Mouse (Mus musculus): Measurements from ENCODE around the gene Rpa2.
A peak's percentile ranks its signal among the peaks of the same experiment; 100 is the strongest.
"Not testable (repeated sequence)": the region's sequence is repeated elsewhere in the genome, so short reads cannot be mapped to it uniquely, and the experiment has no call there.

Gene Rpa2

DNA sequence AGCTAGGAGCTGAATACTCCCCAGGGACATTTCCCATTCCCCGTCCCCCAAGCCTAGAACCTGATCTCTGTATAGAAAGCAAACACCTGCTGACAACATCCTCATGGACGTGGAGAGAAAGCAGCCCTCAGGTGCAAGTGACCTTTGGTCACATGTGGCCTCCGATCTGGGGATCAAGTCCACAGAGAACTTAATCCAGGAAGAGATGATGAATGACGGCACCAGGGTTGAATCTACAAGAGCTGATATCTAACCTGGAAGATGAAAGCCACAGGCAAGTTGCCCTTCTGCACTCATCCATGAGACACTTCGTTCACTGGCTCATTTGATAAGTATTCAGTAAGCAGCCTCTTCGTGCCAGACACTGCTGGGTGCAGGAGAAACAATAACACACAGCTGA is 5.5 kb upstream of the Rpa2 start:
- no peak for DNase-seq (ENCODE audit: low spot score in 2 of 2)

DNA sequence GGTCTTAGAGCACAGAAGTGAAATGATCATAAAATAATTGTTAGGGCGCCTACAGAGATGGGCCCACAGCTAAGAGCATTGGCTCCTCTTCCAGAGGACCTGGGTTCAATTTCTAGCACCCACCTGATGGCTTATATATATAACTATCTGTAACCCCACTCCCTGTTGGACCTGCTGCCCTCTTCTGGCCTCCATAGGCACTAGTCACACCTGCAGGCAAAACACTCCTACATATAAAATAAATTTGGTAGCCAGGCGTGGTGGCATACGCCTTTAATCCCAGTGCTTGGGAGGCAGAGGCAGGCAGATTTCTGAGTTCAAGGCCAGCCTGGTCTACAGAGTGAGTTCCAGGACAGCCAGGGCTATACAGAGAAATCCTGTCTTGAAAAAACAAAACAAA is 5.0 kb upstream of the Rpa2 start:
- not testable (repeated sequence) for DNase-seq (ENCODE audit: low spot score in 2 of 2)

DNA sequence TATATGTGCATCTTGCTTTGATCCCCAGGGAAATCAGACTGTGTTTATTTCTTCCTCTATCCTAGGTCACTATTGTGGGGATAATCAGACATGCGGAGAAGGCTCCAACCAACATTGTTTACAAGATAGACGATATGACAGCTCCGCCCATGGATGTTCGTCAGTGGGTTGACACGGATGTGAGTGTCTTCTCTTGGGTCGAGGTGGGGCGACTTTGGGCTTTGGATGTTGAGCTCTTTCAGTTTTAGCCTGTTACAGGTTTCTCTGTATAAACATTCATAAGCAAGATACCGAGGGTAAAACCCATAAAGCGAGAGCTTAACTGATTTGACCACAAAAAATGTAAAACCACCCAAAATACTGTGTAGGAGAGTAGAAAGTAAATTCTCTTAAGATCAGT is 3.6 kb downstream of the Rpa2 start:
- DNase-seq (ENCODE audit: low spot score in 2 of 2), result no peak

DNA sequence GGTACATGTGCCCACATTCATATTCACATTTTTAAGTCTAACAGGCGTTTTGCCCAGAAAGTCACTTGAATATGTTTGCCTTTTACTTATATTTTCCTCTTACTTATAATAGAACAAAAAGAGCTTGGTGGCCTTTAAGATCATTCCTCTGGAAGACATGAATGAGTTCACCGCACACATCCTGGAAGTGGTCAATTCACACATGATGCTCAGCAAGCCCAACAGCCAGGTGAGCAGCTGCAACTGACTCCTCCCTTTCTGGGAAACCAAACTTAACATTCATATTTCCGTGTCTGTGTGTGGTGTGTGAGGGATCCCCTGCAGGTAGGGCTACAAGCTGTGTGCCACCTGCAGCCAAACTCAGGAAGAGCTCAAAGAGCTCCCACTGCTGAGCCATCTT is 6.8 kb downstream of the Rpa2 start:
- no peak for DNase-seq (ENCODE audit: low spot score in 2 of 2)

DNA sequence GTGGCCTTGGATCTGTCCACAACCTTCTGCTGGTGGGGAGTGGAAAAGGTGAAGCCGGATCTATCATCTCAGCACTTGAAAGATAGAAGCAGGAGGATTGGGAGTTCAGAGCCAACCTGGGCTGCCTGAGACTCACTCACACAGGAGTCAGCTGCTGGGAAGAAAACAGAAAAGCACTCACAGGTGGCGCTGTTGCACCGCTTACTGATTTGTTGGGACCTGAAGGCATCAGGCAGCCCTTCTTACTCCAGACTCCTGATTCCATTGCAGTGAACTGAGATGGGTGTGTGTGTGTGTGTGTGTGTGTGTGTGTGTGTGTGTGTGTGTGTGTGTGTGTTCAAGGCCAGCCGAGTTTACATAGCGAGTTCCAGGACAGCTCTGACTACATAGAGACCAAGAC is 8.6 kb downstream of the Rpa2 start:
- DNase-seq (ENCODE audit: low spot score in 2 of 2), result peak; percentile 74 to 83

DNA sequence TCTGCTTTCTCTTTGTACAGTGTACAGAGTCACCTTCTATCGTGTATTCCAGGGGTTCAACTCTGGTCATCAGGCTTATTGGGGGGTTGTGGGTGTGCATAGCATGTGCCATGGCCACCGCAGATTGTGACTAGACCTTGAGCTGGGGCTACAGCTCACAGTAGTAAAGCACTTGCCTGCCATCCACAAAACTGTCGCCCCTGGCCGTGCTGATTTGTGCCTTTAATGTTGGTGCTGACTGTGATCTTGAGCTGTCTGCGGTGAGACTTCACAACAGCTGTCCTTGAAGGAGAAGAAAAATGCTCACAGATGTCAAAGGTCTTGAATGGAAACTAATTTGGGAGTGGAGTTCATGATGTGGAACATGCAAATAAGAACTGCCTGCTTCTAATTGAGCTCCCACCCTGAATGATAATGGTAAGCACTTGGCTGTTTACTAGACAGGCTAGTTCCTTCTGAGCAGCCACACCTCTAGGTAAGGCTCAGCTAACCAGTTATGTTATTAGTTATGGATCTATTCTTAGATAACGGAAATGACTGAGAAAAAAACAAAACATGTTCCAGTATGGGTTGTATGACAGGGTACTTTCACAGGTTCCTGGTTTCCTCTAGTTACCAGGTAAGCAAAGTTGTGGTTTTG is 10.6 kb downstream of the Rpa2 start:
- no peak for DNase-seq (ENCODE audit: low spot score in 2 of 2)

DNA sequence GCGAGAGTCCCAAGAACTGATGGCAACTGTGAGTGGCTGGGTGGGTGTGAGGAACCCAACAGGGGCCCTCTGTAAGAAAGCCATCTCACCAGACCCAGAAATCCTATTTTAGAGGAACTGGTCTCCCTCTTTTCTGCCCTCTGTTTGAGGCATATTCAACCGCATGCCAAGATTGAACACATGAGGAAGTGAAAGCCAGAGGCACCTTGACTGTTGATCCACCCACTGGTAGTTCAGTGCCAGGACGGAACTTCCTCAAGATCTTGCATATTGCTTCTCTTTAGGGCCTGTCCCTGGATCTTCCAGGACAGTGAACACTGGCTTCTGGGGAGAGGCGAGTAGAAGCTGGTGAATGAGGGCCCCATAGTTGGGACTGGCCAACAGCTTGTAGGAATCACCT is 12.2 kb downstream of the Rpa2 start:
- no peak for DNase-seq (ENCODE audit: low spot score in 2 of 2)

DNA sequence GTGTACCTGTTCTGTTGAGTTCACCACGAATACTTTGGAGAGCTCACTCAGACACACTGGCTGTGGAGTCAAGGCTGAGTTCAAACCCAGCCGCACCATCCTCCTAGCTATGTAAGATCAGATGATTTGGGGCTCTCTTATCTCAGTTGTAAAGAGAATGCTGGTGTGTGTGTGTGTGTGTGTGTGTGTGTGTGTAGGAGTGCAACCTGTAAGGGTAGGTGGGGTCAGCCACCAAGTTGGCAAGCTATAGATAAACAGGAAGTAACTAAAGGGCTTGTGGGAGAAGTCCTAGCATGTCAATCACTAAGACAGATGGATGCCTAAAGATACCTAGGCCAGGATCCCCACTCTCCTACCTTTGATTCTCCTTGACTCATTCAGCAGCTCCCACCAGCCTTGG is 15.6 kb downstream of the Rpa2 start:
- DNase-seq (ENCODE audit: low spot score in 2 of 2), result no peak

DNA sequence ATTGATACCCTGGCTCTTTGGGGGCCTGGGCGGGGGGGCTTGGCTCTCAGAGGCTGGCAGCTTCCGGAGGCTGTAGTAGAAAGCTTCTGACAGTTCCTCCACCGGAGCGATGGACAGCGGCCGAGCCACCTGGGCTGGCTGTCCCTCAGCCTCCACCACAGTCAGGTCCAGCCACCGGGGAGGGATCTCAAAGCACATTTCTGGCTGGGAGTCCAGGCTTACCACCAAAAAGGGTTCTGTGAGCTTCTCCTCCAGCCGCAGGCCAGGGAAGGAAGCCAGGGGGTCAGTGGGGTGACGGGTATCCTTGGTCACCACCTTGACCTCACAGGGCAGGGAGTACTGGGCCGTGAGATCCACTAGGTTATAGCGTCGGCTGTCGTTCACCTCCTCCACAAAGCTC is 17.1 kb downstream of the Rpa2 start:
- DNase-seq (ENCODE audit: low spot score in 2 of 2), result no peak

DNA sequence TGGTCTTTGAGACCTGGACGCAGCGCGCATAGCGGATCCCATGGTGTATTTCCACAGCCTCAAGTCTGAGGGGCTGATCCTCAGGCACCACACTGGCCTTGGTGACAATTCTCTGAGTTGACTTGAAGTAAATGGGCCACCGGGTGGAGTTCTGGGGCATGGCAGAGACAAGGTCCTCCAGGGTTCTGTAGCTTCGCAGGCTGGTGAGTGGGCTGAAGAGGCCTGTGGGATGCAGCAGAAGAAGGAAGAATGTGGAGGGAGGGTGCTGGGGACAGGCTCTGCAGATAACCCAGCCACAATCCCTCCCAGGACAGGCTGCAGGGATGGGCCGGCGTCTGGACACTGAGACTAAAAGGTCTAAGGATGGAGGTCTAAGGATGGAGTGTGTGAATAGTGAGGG is 21.6 kb downstream of the Rpa2 start:
- no peak for DNase-seq (ENCODE audit: low spot score in 2 of 2)

DNA sequence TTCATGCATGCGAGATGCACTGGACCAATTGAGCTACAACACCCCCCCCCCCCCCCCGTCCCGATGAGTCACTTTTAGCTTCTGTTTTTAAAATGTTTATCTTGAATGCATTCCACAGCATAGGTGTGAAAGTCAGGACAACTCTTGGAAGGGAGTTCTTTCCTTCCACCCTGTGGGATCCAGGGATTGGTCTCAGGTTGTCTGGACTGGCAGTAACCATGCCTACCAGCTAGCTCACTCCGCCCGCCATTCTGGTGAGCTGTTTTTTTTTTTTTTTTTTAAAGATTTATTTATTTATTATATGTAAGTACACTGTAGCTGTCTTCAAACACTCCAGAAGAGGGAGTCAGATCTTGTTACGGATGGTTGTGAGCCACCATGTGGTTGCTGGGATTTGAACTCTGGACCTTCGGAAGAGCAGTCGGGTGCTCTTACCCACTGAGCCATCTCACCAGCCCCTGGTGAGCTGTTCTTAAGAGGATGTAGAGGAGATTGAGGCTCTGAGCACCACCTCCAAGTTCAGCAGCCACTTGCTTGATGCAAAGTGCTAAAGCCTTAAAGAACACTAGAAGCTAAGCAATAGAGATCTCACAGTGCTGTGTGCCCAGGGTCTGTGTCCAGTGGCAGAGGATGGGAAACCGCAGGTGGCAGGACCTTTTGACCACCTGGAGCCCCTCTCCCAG is 25.3 kb downstream of the Rpa2 start:
- DNase-seq (ENCODE audit: low spot score in 2 of 2), result not testable (repeated sequence)

DNA sequence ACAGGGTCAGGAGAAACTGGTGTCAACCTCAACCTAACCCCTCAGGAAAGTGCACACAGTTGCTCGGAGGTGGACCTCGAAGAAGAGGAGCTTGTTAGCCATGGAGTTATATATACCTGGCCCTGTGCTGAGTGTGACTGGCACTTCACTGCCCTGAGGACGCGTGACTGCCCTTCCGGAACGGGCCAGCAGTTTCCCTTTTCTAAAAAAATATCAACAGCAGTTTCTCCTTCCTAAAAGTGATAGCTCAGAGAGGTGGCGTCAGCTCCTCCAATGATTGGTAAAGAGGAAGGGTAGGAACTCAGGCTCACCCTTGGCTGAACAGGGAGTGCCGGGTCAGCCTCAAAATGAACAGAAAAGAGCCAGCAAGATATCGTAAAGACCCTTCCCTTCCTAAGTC is 25.9 kb downstream of the Rpa2 start:
- DNase-seq (ENCODE audit: low spot score in 2 of 2), result no peak

DNA sequence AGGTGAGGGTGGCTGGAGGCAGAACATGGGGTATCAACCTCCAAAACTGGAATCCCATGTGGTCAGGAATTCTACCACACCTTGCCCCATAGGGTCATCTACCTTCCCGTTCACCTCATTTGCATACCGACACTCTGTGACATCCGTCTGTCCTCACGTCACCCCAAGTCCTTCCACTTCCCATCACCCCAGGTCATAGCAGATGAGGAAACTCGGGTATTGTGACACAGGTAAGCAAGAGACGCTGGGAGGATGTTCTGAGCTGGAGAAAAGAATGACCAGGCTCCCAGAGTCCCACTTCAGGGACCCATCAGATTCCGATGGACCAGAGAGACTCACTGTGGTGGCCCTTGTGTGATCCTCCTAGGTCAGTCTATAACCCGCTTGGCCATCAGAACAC is 26.6 kb downstream of the Rpa2 start:
- no peak for DNase-seq (ENCODE audit: low spot score in 2 of 2)

DNA sequence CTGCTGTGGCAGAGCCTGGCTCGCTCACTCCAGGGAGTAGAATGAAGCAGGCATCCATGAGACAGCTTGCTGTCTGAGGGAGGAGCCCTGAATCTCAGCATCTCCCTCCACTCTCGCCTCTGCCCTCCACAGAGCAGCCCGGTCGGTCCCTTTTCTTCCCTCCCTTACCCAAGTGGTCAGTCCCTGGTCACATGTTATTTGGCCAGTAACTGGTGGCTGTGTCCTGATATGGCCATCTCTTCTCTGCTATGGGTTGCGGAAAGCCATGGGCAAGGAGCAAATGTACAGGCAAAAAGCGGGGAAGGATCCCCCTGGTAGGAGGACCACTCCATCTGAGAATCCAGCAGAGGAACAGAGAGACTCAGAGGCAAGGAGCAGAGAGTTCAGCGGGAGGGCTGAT is 27.0 kb downstream of the Rpa2 start:
- DNase-seq (ENCODE audit: low spot score in 2 of 2), result no peak

DNA sequence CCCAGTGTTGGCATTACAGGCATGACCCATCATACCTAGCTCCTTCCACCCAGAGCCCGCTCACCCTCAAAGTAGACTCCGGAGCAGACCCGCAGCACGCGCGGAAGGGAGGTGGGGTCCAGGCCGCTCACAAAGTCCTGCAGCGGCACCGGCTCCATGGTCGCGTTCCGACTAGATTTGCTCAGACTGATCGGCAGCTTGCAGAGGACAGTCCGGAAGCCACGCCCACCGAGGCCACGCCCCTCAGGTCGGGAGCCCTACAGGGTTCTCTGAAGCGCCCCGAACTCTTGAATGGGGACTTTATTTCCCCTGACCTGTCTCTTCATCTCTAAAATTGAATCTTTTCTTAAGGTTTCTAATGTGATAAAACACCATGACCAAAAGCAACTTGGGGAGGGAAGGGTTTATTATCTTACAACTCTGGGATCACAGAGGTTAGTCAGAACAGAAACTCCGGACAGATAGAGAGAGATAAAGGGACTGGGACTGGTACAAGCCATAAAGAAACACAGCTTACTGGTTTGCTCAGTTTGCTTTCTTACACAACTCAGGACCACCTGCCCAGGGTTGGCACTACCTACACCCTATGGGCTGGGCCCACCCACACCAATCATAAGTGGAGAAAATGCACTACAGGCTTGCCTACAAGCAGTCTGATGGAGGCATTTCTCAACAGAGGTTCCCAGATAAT is 28.2 kb downstream of the Rpa2 start, which contains the start of gene Themis2:
TSS of gene Themis2 (minus strand) at position 192 of the 691 bp plus-strand sequence.
- peak in 1 of 2 experiments; percentile 19 for DNase-seq (ENCODE audit: low spot score in 2 of 2)

DNA sequence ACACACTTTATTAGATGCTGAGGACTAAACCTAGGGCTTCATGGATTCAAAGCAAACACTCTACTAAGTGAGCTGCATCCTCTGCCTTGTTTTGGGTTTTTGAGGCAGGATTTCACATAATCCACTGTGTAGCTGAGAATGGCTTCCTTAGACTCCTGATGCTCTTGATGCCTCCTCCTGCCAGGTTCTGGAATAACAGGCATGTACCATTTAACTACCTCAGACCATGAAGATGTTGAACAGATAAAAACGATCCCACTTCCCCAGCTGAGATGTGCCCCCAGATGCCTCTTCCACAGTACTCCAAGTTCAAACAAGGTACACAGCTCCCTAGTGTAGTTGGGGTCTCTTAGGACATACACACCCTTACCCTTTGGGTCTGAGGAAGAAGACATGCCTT is 29.3 kb downstream of the Rpa2 start:
- no peak for DNase-seq (ENCODE audit: low spot score in 2 of 2)

DNA sequence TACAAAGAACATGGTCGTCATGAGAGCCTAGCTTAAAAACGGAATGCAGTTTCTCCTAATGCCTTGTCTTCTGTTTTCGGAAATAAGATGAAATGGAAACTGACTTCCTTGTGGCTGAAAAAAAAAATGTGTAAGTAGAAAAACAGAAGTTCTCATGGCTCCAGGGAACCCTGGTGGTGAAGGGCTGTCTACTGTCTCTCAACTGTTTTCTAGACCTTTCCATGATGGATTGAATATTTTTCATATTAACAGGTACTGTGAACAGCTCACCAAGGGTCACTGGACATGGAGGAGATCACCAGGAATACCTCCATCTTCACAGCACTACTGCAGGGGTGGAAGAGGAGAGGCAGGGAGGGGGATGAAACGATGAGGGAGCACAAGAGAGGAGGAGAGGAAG is 29.9 kb downstream of the Rpa2 start:
- no peak for DNase-seq (ENCODE audit: low spot score in 2 of 2)

DNA sequence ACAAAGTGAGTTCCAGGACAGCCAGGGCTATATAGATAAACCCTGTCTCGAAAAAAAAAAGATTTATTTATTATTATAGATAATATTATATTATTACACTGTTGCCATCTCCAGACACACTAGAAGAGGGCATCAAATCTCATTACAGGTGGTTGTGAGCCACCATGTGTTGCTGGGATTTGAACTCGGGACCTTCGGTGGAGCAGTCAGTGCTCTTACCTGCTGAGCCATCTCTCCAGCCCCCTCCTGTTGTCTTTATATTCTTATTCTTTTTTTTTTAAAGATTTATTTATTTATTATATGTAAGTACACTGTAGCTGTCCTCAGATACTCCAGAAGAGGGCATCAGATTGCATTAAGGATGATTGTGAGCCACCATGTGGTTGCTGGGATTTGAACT is 30.5 kb downstream of the Rpa2 start:
- not testable (repeated sequence) for DNase-seq (ENCODE audit: low spot score in 2 of 2)

DNA sequence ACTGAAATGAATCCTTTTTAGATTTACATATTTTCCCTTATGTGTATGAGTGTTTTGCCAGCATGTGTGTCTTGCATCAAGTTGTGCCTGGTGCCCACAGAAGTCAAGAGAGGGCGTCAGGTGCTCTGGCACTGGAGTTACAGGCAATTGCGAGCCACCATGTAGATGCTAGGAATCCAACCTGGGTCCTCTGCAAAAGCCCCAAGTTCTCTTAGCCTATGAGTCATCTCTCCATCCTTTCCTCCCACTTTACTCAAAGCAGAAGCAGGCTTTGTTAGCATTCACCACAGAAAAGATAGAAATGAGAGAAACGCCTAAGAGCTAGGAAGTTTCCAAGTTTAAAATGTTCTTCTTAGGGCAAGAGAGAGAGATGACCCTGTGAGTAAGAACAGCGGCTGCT is 31.7 kb downstream of the Rpa2 start:
- DNase-seq (ENCODE audit: low spot score in 2 of 2), result no peak

DNA sequence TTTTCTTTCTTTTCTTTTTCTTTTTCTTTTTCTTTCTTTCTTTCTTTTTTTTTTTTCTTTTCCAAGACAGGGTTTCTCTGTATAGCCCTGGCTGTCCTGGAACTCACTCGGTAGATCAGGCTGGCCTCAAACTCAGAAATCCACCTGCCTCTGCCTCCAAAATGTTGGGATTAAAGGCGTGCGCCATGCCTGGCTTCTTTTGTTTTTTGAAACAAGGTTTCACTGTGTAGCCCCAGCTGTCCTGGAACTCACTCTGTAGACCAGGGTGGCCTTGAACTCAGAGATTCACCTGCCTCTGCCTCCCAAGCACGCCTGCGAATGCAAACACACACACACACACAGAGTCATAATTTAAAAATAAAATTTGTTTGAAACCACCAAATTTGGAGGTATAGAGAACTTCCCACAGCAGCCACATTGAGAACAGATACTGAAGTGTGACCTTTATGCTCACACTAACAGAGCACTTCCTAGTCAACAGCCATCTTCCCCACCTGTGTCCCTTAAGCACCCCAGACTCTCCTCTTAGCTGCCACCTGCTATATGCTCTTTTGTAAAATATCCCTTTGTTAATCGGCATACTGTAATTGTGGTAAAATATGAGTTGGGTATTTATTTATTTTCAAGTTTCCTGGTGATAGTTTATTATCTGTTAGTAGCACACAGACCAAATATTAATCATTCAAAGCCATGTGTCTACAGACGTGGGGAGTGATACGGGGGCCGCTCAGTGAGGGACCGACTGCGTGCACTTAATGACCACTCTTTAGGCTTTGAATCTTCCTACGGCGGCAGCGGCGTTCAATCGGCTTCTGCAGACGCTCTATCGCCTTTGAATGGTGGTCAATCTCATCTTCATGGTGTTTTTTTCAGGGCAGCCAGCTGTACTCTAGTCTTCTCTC is 33.3 kb downstream of the Rpa2 start:
- DNase-seq (ENCODE audit: low spot score in 2 of 2), result no peak

DNA sequence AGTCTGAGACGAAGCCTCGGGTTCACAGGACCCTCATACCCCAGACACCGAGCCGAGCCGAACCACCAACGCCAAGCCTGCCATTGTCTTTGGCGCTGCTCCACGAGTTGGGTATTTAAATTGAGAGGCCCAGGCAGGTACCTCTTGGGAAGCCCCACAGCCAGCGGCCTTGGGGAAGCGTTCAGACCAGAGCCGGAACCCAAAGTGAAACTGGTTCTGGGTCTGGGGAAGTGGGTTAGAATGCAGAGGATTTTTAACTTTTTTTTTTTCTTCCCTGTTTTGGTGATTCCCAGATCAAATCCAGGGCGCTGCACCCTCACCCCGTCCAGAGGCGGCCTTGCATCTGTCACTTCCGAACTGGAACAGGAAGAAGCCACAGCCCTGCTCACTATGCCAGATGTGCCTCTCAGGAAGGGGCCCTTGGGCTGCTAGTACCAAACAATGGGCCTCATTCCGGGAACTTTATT is 34.1 kb downstream of the Rpa2 start:
- no peak for DNase-seq (ENCODE audit: low spot score in 2 of 2)

DNA sequence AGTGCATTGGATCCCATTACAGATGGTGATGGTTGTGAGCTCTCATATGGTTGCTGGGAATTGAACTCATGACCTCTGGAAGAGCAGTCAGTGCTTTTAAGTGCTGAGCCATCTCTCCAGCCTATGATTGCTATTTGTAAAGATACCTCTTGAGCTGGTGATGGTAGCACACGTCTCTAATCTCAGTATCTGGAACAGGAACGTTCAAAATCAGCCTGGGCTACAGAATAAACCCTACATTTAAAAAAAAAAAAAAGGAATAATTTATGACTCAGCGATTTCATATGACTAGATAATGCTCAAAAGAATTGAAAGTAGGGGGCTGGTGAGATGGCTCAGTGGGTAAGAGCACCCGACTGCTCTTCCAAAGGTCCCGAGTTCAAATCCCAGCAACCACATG is 35.1 kb downstream of the Rpa2 start:
- DNase-seq (ENCODE audit: low spot score in 2 of 2), result no peak
